Mouse (Mus musculus) lung, postnatal 0 days (tissue): ENCODE results near the gene Syce2.

Experiments used
- CTCF ChIP-seq: IDR thresholded peaks from 2 replicates; pipeline ENCODE4 v1.5.1; 2016; ENCODE audit warnings: antibody characterized with exemption, mild to moderate bottlenecking
- EP300 ChIP-seq: IDR thresholded peaks from 2 replicates; pipeline ENCODE4 v1.6.1; 2016; ENCODE audit warnings: antibody characterized with exemption, mild to moderate bottlenecking, control low read depth

DNA sequence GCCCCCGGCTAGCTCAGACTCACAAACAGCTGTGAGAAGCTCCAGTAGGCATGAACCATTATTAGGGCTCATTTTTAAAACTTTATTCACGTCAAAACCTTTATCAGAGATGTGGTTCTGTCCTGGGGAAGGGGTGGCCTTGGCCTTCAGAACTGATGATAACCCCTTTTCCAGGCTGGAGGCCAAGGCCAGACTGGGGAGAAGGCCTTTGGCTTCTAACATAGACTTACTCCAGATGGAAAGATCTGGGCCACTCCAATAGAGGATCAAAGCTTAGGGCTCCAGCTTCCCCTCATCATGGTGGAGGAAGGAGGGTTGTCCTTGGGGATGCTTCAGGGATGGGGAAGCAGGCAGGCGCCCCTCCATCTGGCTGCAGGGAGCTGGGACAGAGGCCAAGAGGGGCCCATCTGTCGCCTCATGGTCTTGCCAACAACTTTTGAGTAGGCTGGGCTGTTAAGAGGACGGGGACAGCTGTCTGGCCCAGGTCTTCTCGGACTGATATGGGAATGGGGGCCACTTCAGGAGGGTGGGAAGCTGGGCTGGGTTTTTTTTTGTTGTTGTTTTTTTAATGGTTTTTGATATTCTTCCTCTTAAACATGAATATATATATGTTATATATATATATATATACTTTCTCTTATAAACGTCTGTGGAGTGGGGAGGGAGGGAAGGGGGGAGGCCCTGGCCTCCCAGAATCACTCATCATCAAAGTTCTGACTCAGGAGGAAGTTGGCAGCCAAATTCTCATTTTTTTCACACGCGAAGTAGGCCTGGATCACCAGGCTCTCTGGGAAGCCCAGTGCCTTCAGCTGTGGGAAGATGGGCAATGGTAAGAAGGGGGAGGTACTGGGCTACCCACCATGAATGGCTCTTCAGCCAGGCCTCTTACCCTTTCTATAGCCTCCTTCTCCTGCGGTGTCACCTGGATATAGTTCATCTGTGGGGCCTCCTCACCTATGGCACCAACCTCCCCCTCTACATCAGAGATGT is 36.8 kb upstream of the Syce2 start:
- TF ChIP-seq CTCF (no peak), EP300 (no peak)
